In the genomic region with DNA sequence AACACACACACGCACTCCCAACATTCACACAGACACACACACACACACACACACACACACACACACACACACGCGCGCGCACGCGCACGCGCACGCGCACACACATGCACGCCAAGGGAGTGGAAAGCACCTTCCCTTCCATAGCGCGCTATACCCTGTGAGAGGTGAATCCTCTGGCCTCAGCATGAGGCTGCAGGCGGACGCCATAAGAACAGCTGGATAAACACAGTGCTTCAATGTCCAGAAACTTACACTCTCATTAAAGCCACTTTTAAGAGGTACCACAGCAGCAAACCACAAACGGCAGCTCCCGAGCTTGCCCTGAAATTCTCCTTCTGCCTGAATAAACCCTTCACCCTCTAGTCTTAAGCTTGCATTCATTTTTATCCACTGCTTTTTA, we compare ENCODE assay signal across 27 mouse cellular contexts. TPM values are rescaled to one million over a fixed set of nuclear protein-coding genes. Genes with fewer than 3 reads are reported as not detected.
DNase-seq lines count a peak whose midpoint lies in the region; ATAC-seq lines count a peak whose summit lies in the region.
"Had no signal": no experiment of that assay in that cellular context is flagged by ENCODE, and none has a peak within 500 bp of the region (broad histone marks: within the 10 kb centered on the region; RNA-seq: fewer than 3 reads in every experiment).

No protein-coding gene starts in this region.

- intact Hi-C loops in heart, postnatal 14 days (cut with DNase I): no loop called here

- WGBS in kidney, embryonic 15.5 days: 70% methylated on average over 17 of the region's 18 CpGs
- WGBS in embryonic facial prominence, embryonic 15.5 days: 83% methylated on average over 18 of the region's 18 CpGs
- 83% methylated on average over 17 of the region's 18 CpGs for WGBS in stomach, embryonic 16.5 days

- H3K9me3 ChIP-seq in kidney, embryonic 15.5 days (replicated peaks): no peaks in the 10 kb centered on the region
- no peaks in the 10 kb centered on the region for H3K9me3 ChIP-seq in embryonic facial prominence, embryonic 15.5 days (replicated peaks)
- no peaks in the 10 kb centered on the region for H3K9me3 ChIP-seq in stomach, embryonic 16.5 days (replicated peaks; ENCODE audit: control insufficient read depth, low read length)
- H3K9me3 ChIP-seq: forebrain, embryonic 13.5 days; heart, embryonic 13.5 days; hindbrain, embryonic 13.5 days; liver, embryonic 15.5 days; midbrain, embryonic 15.5 days; neural tube, embryonic 13.5 days had no signal

- peaks cover 4% of the 10 kb centered on the region; the same call in 1 of the 2 replicates for H3K36me3 ChIP-seq in kidney, embryonic 15.5 days
- 0 out of 2 replicates have a peak, but pooled peaks cover 3% of the 10 kb centered on the region for H3K36me3 ChIP-seq in embryonic facial prominence, embryonic 15.5 days
- H3K36me3 ChIP-seq in stomach, embryonic 16.5 days (ENCODE audit: control insufficient read depth, insufficient read depth, low read length): 0 out of 2 replicates have a peak, but pooled peaks cover 5% of the 10 kb centered on the region
- H3K36me3 ChIP-seq: hindbrain, embryonic 13.5 days; liver, embryonic 15.5 days; midbrain, embryonic 15.5 days; neural tube, embryonic 13.5 days had no signal

- H3K4me1 ChIP-seq in kidney, embryonic 15.5 days: peaks cover 28% of the 10 kb centered on the region
- peaks cover 30% of the 10 kb centered on the region for H3K4me1 ChIP-seq in embryonic facial prominence, embryonic 15.5 days
- H3K4me1 ChIP-seq in stomach, embryonic 16.5 days (ENCODE audit: control insufficient read depth, insufficient read depth, low read length): peaks cover 27% of the 10 kb centered on the region
- H3K4me1 ChIP-seq: midbrain, embryonic 15.5 days had no signal

- H3K4me3 ChIP-seq in kidney, embryonic 15.5 days (replicated peaks): no peak overlapping the region
- no peak overlapping the region for H3K4me3 ChIP-seq in embryonic facial prominence, embryonic 15.5 days (replicated peaks)
- no peak overlapping the region for H3K4me3 ChIP-seq in stomach, embryonic 16.5 days (replicated peaks; ENCODE audit: low read length)
- H3K4me3 ChIP-seq: forebrain, embryonic 13.5 days; gastrocnemius, adult 2 months; heart, embryonic 13.5 days; hindbrain, embryonic 13.5 days; layer of hippocampus, adult 2 months; liver, embryonic 15.5 days; midbrain, embryonic 15.5 days; neural tube, embryonic 13.5 days had no signal

- no peak; the same call in 1 of the 2 replicates for ATAC-seq in kidney, embryonic 15.5 days (replicated peaks; ENCODE audit: low FRiP score)
- peak; percentile 61; the same call in 1 of the 2 replicates for ATAC-seq in embryonic facial prominence, embryonic 15.5 days (ENCODE audit: insufficient number of reproducible peaks, low FRiP score, low TSS enrichment, low read depth)
- ATAC-seq in stomach, embryonic 16.5 days (ENCODE audit: insufficient read depth, low FRiP score): no peak
- ATAC-seq: forebrain, embryonic 13.5 days; midbrain, embryonic 15.5 days had no signal

- H3K27ac ChIP-seq in kidney, embryonic 15.5 days: peak overlapping the region; percentile 74
- H3K27ac ChIP-seq in embryonic facial prominence, embryonic 15.5 days (replicated peaks): peak overlapping the region; percentile 69
- H3K27ac ChIP-seq in stomach, embryonic 16.5 days (ENCODE audit: low read length): peak overlapping the region; percentile 70; the same call in 1 of the 2 replicates
- H3K27ac ChIP-seq: forebrain, embryonic 13.5 days; gastrocnemius, adult 2 months; hindbrain, embryonic 13.5 days; layer of hippocampus, adult 2 months; liver, embryonic 15.5 days; macrophage; midbrain, embryonic 15.5 days; neural tube, embryonic 13.5 days had no signal

- DNase-seq in kidney, adult 18-20 months: no peak
- DNase-seq in R1 (ENCODE audit: low read depth, low spot score): peak; percentile 61
- DNase-seq in testis, postnatal 14 days (ENCODE audit: low spot score): no peak
- DNase-seq in heart, postnatal 14 days: no peak
- DNase-seq: adrenal gland, postnatal 36 days; B cell, adult 2 months; cerebellum, adult 9-11 months; gastrocnemius, adult 2 months; heart, adult 11 months; kidney, adult 9 months; liver; retina, postnatal 1 day; right cerebral cortex, postnatal 25 days; spleen, adult 18-20 months; thymus, adult 18-20 months; thymus, postnatal 36 days had no signal

- H3K4me2 ChIP-seq in kidney, embryonic 15.5 days: no peak overlapping the region
- no peak overlapping the region for H3K4me2 ChIP-seq in embryonic facial prominence, embryonic 15.5 days (replicated peaks)
- no peak overlapping the region for H3K4me2 ChIP-seq in stomach, embryonic 16.5 days (ENCODE audit: low read depth, low read length)
- H3K4me2 ChIP-seq: forebrain, embryonic 13.5 days; heart, embryonic 13.5 days; hindbrain, embryonic 13.5 days; liver, embryonic 15.5 days; midbrain, embryonic 15.5 days; neural tube, embryonic 13.5 days had no signal

- H3K27me3 ChIP-seq in kidney, embryonic 15.5 days: no peaks in the 10 kb centered on the region
- H3K27me3 ChIP-seq in embryonic facial prominence, embryonic 15.5 days: no peaks in the 10 kb centered on the region
- no peaks in the 10 kb centered on the region for H3K27me3 ChIP-seq in stomach, embryonic 16.5 days (ENCODE audit: control insufficient read depth, insufficient read depth, low read length)
- H3K27me3 ChIP-seq: forebrain, embryonic 13.5 days; heart, embryonic 13.5 days; hindbrain, embryonic 13.5 days; liver, embryonic 15.5 days; midbrain, embryonic 15.5 days; neural tube, embryonic 13.5 days had no signal

- no peak overlapping the region for H3K9ac ChIP-seq in kidney, embryonic 15.5 days
- no peak overlapping the region for H3K9ac ChIP-seq in embryonic facial prominence, embryonic 15.5 days
- H3K9ac ChIP-seq in stomach, embryonic 16.5 days (ENCODE audit: low read length): no peak overlapping the region
- H3K9ac ChIP-seq: forebrain, embryonic 13.5 days; hindbrain, embryonic 13.5 days; liver, embryonic 15.5 days; midbrain, embryonic 15.5 days; neural tube, embryonic 13.5 days had no signal

RNA-seq across cellular contexts. Expression of a gene that starts 28.8 kb away (rescaled TPM):
- 19.6 and 23.5 TPM in 2 replicates for polyA plus RNA-seq in kidney, embryonic 15.5 days (2015; fragmentation: Nextera tagmentation; extraction: Ambion mirVana)
- polyA plus RNA-seq in embryonic facial prominence, embryonic 15.5 days (2015; fragmentation: Nextera tagmentation; extraction: Ambion mirVana): 19.2 and 23.1 TPM in 2 replicates
- polyA plus RNA-seq in stomach, embryonic 16.5 days (2015; fragmentation: Nextera tagmentation; extraction: Ambion mirVana): 30.7 and 34.3 TPM in 2 replicates
- 10 to 100 TPM; 19.0 to 20.0 TPM for total RNA-seq in heart, postnatal 14 days (2021)
